Mouse (Mus musculus): ENCODE data around the gene Slc9b2. TPM values are rescaled to one million over a fixed set of nuclear protein-coding genes. Genes with fewer than 3 reads are reported as not detected.

Slc9b2 gene
- total RNA-seq, 4 experiments from 2014 or later = 0.22 to 0.25 TPM; not detected in 2

DNA sequence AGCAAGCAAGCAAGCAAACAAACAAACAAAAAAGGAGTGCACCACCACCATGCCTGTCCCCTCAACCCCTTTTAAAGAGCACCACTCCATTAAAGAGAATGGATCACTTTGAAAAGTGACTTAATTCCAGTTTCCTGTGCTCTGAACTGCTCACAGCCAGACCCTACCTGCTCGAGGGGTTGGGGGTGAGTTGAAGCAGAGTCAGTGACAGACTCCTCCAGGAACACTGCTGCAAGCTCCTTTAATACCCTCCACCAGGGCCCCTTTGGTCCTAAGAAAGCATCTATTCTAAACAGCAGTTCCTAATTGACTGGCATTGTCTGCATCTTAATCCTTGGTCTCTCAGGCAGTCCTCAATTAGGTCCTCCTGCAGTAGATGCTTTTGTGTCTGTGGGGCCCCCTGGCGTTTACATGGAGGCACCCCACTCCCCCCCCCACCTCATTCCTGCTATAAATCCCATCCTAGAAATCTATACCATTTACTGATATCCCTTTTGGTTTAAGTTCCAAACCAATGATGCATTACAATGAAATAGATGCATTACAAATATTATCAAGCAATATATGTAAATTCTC lies 5.5 kb downstream of the Slc9b2 start:
- DNase-seq (ENCODE audit: low spot score in 2 of 2) = no peak

DNA sequence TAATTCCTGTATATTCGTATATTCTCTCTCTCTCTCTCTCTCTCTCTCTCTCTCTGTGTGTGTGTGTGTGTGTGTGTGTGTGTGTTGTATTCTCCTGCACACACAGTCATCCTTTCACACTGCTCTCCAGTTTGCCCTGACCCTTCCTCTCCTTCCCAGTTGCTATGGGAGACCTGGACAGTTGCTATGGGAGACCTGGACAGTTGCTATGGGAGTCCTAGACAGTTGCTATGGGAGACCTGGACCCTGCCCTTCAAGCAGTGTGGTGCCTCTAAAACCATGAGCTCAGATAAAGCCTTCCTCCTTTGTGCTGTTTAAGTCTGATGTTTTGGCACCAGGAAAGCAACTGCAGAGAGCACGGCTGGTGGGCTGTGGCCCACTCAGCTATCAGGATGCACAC lies 6.2 kb downstream of the Slc9b2 start:
- no peak for DNase-seq (ENCODE audit: low spot score in 2 of 2)

DNA sequence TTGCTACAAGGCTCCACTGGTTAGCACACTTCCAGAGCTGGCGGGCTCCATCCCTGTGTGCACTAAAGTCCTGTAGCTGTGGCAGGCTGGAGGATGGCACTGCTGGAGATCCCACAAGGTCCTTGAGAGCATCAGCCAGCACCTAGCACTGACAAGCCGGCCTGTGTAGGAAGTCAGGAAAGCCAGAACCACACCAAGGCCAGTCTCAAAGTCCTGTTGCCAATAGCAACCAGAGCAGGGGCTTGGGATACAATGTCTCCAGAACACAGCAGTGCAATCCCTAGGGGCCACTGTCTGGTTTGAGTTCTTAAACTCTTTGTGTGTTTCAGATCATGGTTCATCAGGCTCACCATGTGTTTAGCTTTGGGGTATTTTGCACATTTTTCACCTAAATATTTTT lies 7.3 kb downstream of the Slc9b2 start:
- DNase-seq (ENCODE audit: low spot score in 2 of 2) = no peak

DNA sequence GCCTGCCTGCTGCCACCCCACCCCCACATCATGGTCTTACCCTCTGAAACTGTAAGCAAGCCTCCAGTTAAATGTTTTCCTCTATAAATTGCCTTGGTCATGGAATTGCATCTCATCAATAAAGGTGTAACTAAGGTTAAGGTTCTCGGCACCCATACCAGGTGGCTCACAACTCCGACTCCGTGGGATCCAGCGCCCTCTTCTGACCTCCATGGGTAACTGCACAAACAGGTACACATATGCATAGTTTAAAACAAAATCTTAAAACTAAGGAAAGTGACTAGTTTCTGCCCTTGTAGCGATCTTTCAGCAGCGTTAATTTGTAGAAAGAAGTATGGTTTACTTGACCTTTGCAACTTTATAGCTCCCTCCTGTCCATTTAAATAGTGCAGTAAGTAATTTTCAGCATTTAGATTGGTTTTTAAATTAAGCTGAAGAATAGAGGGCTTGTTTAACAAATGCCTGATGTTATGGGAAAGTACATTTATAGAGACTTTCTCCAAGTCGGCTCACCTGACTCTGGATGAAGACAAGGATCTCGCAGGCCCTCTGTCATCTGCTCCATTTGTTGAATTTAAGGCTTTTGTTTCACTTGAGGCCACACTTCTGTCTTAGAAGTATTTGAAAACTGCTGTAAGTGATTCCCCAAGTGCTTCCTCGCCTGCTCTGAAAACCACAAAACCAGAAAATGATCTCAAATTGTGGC lies 8.4 kb downstream of the Slc9b2 start:
- DNase-seq (ENCODE audit: low spot score in 2 of 2) = no peak

DNA sequence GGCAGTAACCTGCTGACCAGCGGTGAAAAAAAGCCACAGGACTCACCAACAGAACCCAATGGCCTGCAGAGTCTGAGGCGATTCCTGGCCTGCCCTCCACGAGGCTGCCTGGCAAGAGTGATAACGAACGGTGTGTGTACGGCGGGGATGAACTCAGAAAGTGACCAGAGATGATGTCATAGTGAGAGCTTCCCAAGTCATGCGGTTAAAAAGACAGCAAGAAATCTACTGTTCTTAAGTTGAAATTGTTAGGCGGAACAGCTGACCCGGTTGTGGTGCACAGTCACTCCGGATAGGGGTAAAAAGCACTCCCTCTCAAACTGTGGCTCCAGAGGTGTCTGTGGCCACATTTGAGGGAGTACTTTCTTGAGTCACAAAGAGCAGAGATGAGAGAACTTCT lies 10.8 kb downstream of the Slc9b2 start:
- DNase-seq (ENCODE audit: low spot score in 2 of 2) = no peak

DNA sequence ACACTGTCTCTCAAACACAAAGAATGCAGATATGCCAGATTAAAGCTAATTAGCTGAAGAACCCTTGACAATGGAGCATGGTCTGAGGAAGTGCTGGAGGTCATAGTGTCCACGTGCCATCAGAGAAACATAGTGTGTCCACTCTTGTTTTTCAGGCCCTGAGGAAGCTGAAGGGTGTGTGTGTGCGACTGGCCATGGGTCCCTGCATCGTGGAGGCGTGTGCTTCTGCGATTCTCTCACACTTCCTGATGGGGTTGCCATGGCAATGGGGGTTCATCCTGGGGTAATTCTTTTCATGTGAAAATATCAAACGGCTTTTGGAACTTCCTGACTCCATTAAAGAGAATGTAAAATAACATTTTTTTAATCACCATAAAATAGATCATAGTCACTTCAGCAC lies 16.9 kb downstream of the Slc9b2 start:
- no peak for DNase-seq (ENCODE audit: low spot score in 2 of 2)

DNA sequence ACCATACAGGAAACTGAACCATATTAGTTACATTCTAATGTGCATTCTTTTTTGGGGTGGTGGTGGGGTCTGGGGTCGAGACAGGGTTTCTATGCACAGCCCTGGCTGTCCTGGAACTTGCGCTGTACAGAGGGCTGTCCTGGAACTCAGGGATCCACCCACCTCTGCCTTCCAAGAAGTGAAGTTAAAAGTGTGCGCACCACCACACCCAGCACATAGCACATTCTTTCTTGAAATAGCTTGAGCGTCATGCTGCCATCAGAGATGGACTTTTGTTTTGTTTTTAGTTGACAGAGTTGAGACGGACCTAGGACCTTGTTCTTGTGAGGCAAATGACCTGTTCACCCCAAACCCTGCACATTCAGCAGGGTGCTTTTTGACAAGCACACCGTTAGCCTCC lies 19.7 kb downstream of the Slc9b2 start:
- no peak for DNase-seq (ENCODE audit: low spot score in 2 of 2)

DNA sequence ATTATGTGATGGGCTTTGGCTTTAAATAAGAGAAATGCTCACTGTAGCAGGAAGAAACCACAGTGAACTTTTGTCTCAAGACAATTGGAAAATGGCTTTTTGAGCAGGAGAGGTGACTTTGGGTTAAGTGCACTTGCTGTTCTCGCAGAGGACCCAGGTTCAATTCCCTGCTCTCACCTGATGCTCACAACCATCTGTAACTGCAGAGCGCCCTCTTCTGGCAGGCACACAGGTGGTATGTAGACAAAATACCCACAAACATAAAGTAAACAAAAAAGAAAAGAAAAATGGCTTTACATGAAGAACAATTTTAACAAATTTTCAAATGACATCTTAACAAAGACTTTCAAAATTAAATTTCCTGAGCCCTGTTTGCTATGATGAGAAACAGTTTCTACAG lies 20.1 kb downstream of the Slc9b2 start:
- no peak for DNase-seq (ENCODE audit: low spot score in 2 of 2)

DNA sequence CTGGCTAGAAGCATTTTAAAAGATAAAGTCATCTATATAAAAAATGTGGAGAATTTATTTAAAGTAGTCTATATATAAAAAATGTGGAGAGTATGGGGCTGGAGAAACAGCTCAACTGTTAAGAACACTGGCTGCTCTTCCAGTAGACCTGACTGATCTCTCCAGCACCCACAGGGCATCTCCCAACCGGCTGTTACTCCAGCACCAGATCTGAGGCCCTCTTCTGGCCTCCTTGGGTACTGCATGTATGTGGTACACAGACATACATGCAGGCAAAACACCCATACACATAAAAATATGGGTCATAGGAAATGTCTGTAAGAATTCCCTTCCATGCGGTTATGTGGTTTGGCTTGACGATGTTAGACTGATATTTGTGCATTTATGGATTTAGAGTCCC lies 21.1 kb downstream of the Slc9b2 start:
- peak; percentile 16 to 47 for DNase-seq (ENCODE audit: low spot score in 2 of 2)

DNA sequence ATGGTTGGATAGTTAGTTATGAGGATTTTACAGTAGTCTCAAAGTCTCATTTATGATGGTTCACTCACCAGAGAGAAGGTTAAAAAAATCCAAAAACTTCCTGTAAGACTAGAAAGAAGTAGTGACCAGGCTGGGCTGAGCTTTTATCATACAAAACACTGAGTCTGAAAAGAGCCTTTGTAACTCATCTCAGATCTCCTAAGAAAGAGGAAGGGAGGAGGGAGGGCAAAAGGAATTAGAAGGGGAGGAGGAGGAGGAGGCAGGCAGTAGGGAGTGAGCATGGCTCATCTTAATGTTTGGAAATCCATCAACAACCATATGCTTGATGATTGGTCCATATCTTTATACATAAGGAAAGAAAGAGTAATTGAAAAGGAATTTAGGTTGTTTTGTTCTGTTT lies 25.2 kb downstream of the Slc9b2 start:
- DNase-seq (ENCODE audit: low spot score in 2 of 2) = no peak

DNA sequence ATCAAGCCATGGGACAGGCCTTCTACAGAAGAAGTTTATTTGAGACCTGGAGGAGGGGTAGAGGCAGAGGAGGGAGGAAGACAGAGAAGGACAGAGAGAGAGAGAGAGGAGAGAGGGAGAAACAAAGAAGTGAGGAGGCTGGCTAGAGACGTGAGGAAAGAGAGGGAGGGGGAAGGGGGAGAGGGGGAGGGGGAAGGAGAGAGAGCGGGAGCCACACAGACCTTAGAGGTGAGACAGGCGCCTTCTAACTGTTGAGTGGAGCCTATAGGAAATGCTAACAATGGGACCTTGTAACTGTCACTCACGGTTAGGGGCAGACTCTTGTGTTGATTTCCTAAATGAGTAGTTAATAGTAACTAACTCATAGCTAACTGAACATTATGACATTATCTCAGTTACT lies 26.3 kb downstream of the Slc9b2 start:
- no peak for DNase-seq (ENCODE audit: low spot score in 2 of 2)

DNA sequence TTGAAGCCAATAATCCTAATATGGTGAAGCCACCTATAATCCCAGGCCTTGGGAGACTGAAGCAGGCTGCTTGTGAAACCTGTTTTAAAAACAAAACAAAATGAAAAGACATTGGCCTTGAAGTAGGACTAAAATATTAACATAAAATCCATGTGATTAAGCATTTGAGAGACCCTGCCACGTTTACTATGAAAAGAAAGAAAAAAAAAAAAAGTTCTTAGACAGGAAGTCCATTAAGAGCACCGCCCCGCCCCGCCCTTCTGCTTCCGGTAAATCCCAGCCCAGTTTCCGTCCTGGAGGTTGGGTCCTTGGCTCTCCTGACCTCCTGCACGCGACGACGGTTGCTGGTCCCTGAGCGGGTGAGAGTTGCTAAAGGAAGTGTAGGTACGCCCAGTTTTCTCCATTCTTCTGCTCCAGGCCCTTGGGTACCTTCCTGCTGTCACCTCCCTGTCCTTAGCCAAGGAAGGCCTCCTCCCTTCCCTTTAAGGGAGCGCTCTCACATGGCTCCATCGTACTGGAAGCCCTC lies 40.3 kb downstream of the Slc9b2 start, which contains the start of gene Slc9b1:
Slc9b1 (plus strand) TSS at position 291 of the 526 bp plus-strand sequence.
- DNase-seq (ENCODE audit: low spot score in 2 of 2) = no peak

DNA sequence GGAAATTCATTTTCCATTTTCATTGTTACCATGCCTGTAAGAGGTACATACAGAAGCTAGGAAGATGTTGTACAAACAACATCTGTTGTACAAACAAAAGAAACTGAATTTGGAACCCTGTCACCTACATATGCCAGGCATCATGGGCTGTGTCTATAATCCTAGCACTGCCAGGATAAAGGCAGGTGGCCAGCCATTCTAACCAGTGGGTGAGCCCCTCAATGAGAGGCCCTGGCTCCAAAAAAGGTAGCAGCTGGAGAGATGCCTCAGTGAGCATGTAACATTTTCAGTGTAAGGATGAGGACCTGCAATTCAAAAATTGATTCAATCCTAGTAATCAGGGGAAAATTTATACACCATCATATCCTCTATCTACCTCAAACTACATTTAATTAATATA lies 41.5 kb downstream of the Slc9b2 start:
- no peak for DNase-seq (ENCODE audit: low spot score in 2 of 2)

DNA sequence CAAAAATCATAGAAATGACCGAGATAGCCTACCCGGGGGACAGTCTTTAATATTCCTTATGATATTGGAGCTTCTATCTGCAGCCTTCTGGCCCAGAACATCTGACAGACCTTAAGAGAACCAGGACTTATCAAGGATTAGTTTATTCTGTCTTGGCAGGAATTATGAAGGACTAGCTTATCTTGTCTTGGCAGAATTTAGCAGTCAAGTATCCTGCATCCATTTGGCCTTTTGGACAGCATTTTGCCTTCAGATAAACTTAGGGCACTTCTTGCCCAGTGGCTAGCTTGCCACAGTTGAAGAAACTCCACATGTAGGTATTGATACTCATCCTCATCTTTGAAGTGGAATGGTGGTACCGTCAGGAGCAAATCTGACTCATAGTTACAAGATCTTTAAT lies 44.4 kb downstream of the Slc9b2 start:
- no peak for DNase-seq (ENCODE audit: low spot score in 2 of 2)

DNA sequence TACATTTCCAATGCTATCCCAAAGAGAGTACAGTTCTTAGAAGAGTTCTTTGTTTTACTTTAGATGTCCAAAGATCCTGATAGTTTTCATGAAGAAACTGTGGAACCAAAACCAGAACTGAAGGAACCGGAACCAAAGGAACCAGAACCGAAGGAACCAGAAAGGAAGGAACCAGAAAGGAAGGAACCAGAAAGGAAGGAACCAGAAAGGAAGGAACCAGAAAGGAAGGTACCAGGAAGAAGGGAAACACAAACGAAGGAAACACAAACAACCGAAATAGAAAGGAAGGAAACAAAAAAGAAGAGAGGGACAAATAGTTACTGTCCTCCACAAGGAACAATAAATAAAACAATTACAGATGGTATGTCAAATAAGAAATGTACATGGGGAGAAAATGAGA lies 49.9 kb downstream of the Slc9b2 start:
- no peak for DNase-seq (ENCODE audit: low spot score in 2 of 2)

DNA sequence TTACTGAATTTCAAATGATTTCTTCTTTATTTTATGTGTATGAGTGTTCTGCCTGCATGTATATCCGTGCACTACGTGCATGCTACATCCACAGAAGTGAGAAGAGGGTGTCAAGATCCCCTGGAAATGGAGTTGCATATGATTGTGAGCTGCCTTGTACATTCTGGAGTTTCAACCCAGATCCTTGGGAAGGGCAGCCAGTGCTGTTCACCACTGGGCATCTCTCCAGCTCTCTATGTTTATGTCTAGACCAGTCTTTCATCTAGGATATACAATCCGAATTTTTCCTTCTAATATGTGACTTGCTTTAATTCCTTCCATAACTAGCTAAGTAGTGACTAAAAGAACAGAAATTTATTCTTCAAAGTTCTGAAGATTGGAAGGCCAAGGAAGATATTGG lies 68.3 kb downstream of the Slc9b2 start:
- DNase-seq (ENCODE audit: low spot score in 2 of 2) = no peak

DNA sequence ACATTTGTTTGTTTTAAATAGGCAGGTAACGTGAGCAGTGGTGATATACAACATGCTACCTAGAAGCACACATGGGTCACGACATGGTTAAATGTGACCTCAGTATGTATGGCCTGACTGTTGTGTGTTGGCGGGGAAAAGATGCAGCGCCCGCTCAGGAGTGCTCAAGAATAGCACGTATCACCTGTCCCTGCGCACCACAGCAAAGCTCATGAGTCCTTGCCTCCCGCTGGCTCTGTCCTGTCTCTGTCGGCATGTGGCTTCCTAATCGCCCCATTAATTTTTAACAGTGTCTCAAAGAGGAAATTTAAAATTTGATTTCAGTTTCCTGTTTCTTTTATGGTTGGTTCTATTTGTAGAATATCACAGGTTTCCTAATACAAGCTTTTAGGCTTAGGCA lies 69.9 kb downstream of the Slc9b2 start:
- no peak for DNase-seq (ENCODE audit: low spot score in 2 of 2)

DNA sequence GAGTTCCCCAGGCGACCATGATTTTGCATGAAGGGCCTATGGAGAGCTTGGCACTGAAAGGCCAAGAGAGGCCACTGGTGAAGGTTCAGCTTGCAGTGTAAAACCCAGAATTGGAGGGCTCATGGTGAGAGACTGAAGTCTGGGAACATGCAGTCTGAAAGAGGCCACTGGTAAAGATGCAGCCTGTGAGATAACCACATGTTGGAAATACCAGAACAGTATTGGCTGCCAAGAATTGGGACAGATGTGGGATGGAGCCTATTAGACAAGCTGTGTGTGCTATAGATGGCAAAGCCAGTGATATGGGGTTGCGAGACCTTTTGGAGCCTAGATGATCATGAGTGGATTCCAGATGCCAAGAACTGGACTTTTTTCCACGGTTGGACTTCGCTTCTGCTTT lies 72.4 kb downstream of the Slc9b2 start:
- DNase-seq (ENCODE audit: low spot score in 2 of 2) = no peak

DNA sequence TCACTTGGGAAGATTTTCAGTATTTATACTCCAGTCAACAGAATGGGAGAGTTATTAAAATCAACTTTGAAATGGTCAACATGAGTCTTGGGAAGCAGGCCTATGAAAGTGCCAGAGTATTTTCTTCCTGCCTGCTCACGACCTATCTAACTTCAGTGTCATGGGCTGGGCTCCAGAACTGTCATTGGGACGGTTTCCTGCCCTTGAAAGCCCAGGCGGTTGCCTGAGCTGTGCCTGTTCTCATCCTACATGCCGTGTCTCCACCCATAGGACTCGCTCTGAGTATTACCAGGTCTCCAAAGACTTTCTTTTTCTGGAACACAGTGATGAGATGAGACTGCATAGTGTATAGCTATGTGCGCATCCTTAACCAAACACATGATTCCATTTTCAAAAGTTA lies 85.7 kb downstream of the Slc9b2 start:
- DNase-seq (ENCODE audit: low spot score in 2 of 2) = no peak
